Mouse (Mus musculus): ENCODE measurements at regions not wholly inside any gene's neighbourhood (a gene's known extent, or its start where the extent isn't known, plus 50 kb on each side); places are given as distances from the start of the nearest gene placed in this dataset.

- no peak for TF ChIP-seq CTCF (IDR thresholded peaks at IDR 0.05; ENCODE audit: low read depth, low read length)
- no peak for TF ChIP-seq POLR2A (IDR thresholded peaks at IDR 0.05; ENCODE audit: borderline replicate concordance, low read depth, low read length)
- no peak overlapping the region for H3K4me3 ChIP-seq (ENCODE audit: insufficient read depth, low read length)
- H3K4me1 ChIP-seq (ENCODE audit: control insufficient read depth, insufficient read depth, low read length): peaks cover 40% of the 10 kb centered on the region
- H3K27ac ChIP-seq (ENCODE audit: insufficient read depth, low read depth, low read length): no peak overlapping the region
Observed at GRCm38 (mm10) chr8:34756916-34757315, 645.4 kb upstream of the Gm10131 start.

- Histone ChIP-seq H3K4me1 (ENCODE audit: control insufficient read depth, insufficient read depth, low read length) (peaks cover 32% of the 10 kb centered on the region), H3K4me3 (ENCODE audit: insufficient read depth, low read length) (no peak overlapping the region), H3K27ac (ENCODE audit: insufficient read depth, low read depth, low read length) (no peak overlapping the region)
- TF ChIP-seq POLR2A (IDR thresholded peaks at IDR 0.05; ENCODE audit: borderline replicate concordance, low read depth, low read length) (no peak), CTCF (IDR thresholded peaks at IDR 0.05; ENCODE audit: low read depth, low read length) (no peak)
Observed at GRCm38 (mm10) chr8:34756171-34756570, 644.6 kb upstream of the Gm10131 start.

- TF ChIP-seq POLR2A (IDR thresholded peaks at IDR 0.05; ENCODE audit: borderline replicate concordance, low read depth, low read length): no peak
- TF ChIP-seq CTCF (IDR thresholded peaks at IDR 0.05; ENCODE audit: low read depth, low read length): no peak
- H3K4me3 ChIP-seq (ENCODE audit: insufficient read depth, low read length): no peak overlapping the region
- H3K4me1 ChIP-seq (ENCODE audit: control insufficient read depth, insufficient read depth, low read length): peaks cover 28% of the 10 kb centered on the region
- no peak overlapping the region for H3K27ac ChIP-seq (ENCODE audit: insufficient read depth, low read depth, low read length)
Observed at GRCm38 (mm10) chr8:34755480-34755879, 643.9 kb upstream of the Gm10131 start.

- Histone ChIP-seq H3K27ac (ENCODE audit: insufficient read depth, low read depth, low read length) (no peak overlapping the region), H3K4me1 (ENCODE audit: control insufficient read depth, insufficient read depth, low read length) (peaks cover 10% of the 10 kb centered on the region), H3K4me3 (ENCODE audit: insufficient read depth, low read length) (no peak overlapping the region)
- TF ChIP-seq CTCF (IDR thresholded peaks at IDR 0.05; ENCODE audit: low read depth, low read length) (no peak), POLR2A (IDR thresholded peaks at IDR 0.05; ENCODE audit: borderline replicate concordance, low read depth, low read length) (no peak)
Observed at GRCm38 (mm10) chr8:34753046-34753445, 641.5 kb upstream of the Gm10131 start.

GRCm38 (mm10) chr8:34748521-34748920, 637.0 kb upstream of the Gm10131 start:
- Histone ChIP-seq H3K4me3 (ENCODE audit: insufficient read depth, low read length) (no peak overlapping the region), H3K27ac (ENCODE audit: insufficient read depth, low read depth, low read length) (no peak overlapping the region), H3K4me1 (ENCODE audit: control insufficient read depth, insufficient read depth, low read length) (peaks cover 22% of the 10 kb centered on the region)
- no peak for TF ChIP-seq POLR2A (IDR thresholded peaks at IDR 0.05; ENCODE audit: borderline replicate concordance, low read depth, low read length)
- no peak for TF ChIP-seq CTCF (IDR thresholded peaks at IDR 0.05; ENCODE audit: low read depth, low read length)

GRCm38 (mm10) chr8:34745706-34746105, 634.2 kb upstream of the Gm10131 start:
- no peak for TF ChIP-seq CTCF (IDR thresholded peaks at IDR 0.05; ENCODE audit: low read depth, low read length)
- no peak for TF ChIP-seq POLR2A (IDR thresholded peaks at IDR 0.05; ENCODE audit: borderline replicate concordance, low read depth, low read length)
- H3K4me3 ChIP-seq (ENCODE audit: insufficient read depth, low read length): no peak overlapping the region
- peaks cover 31% of the 10 kb centered on the region for H3K4me1 ChIP-seq (ENCODE audit: control insufficient read depth, insufficient read depth, low read length)
- no peak overlapping the region for H3K27ac ChIP-seq (ENCODE audit: insufficient read depth, low read depth, low read length)

GRCm38 (mm10) chr8:34744682-34745081, 633.1 kb upstream of the Gm10131 start:
- H3K4me1 ChIP-seq (ENCODE audit: control insufficient read depth, insufficient read depth, low read length): peaks cover 31% of the 10 kb centered on the region
- TF ChIP-seq POLR2A (IDR thresholded peaks at IDR 0.05; ENCODE audit: borderline replicate concordance, low read depth, low read length) (no peak), CTCF (IDR thresholded peaks at IDR 0.05; ENCODE audit: low read depth, low read length) (no peak)
- H3K27ac ChIP-seq (ENCODE audit: insufficient read depth, low read depth, low read length): peak overlapping the region; percentile 59
- H3K4me3 ChIP-seq (ENCODE audit: insufficient read depth, low read length): no peak overlapping the region

- no peak overlapping the region for H3K4me3 ChIP-seq (ENCODE audit: insufficient read depth, low read length)
- no peak for TF ChIP-seq POLR2A (IDR thresholded peaks at IDR 0.05; ENCODE audit: borderline replicate concordance, low read depth, low read length)
- no peak for TF ChIP-seq CTCF (IDR thresholded peaks at IDR 0.05; ENCODE audit: low read depth, low read length)
Observed at GRCm38 (mm10) chr8:34744179-34744578, 632.6 kb upstream of the Gm10131 start.

GRCm38 (mm10) chr8:34743137-34743536, 631.6 kb upstream of the Gm10131 start:
- TF ChIP-seq POLR2A (IDR thresholded peaks at IDR 0.05; ENCODE audit: borderline replicate concordance, low read depth, low read length): no peak
- no peak for TF ChIP-seq CTCF (IDR thresholded peaks at IDR 0.05; ENCODE audit: low read depth, low read length)
- Histone ChIP-seq H3K4me1 (ENCODE audit: control insufficient read depth, insufficient read depth, low read length) (peaks cover 31% of the 10 kb centered on the region), H3K4me3 (ENCODE audit: insufficient read depth, low read length) (no peak overlapping the region), H3K27ac (ENCODE audit: insufficient read depth, low read depth, low read length) (no peak overlapping the region)

More at GRCm38 (mm10) chr8:34744179-34744578, 632.6 kb upstream of the Gm10131 start:
- peak overlapping the region; percentile 59; the same call in 1 of the 2 replicates for H3K27ac ChIP-seq (ENCODE audit: insufficient read depth, low read depth, low read length)
- peaks cover 31% of the 10 kb centered on the region for H3K4me1 ChIP-seq (ENCODE audit: control insufficient read depth, insufficient read depth, low read length)

GRCm38 (mm10) chr8:34740836-34741235, 629.3 kb upstream of the Gm10131 start:
- Histone ChIP-seq H3K27ac (ENCODE audit: insufficient read depth, low read depth, low read length) (no peak overlapping the region), H3K4me3 (ENCODE audit: insufficient read depth, low read length) (no peak overlapping the region), H3K4me1 (ENCODE audit: control insufficient read depth, insufficient read depth, low read length) (peaks cover 20% of the 10 kb centered on the region)
- TF ChIP-seq CTCF (IDR thresholded peaks at IDR 0.05; ENCODE audit: low read depth, low read length): no peak
- TF ChIP-seq POLR2A (IDR thresholded peaks at IDR 0.05; ENCODE audit: borderline replicate concordance, low read depth, low read length): no peak
